Mouse (Mus musculus) left cerebral cortex, adult 18-20 months (tissue): ENCODE measurements around the gene Gsdme. TPM values are rescaled to one million over a fixed set of nuclear protein-coding genes. Genes with fewer than 3 reads are reported as not detected.

ENCODE experiments used
- DNase-seq, 2 experiments: peaks; one replicate each; pipeline ENCODE4 v3.0.0; 2021 to 2022; ENCODE audit warnings: low spot score in 2 of 2, mixed read lengths in 1 of 2
- total RNA-seq, 2 experiments: library from RNA; stranded (reverse); gene quantifications; 2 replicates each; pipeline ENCODE4 v1.2.3; 2021

Gene Gsdme
- total RNA-seq, 2 experiments from 2014 or later: 12.3 to 12.4 TPM

DNA sequence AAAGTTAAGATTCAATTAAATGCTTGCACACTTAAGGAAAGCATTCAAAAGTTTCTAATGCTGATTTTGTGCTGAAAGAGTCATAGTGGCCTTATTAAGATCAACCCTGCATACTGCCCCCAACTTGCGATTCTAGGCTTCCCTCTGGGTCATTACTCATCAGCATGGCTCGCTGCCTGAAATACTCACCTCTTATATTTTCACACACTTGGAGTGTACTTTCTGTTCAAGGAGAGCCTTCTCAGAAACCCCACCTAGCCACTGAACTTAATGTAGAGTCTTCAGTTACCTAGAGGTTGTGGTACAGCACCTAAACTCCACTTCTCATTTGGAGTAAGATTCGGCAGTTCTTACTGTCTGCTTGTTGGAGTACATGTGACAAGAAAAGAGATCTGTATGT is 72.1 kb downstream of the Gsdme start:
- no peak for DNase-seq

DNA sequence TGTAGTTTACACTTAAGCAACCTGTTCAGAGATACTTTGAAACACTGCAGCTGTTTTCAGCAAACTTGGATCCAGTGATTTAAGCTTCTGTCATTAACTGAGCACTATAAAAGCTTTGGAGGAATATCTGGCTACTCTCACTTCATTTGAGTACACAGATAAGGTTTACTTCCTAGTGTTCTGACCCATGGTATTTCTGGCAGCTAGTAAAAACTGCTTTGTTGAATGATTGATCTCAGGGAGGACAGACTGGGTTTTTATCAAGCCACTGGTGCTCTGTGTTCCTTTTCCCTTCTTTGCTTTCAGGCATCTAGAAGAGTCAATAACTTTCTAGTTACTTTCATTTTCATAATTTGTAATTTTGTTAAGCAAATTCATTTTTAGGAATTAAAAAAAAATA is 74.3 kb downstream of the Gsdme start:
- no peak for DNase-seq

DNA sequence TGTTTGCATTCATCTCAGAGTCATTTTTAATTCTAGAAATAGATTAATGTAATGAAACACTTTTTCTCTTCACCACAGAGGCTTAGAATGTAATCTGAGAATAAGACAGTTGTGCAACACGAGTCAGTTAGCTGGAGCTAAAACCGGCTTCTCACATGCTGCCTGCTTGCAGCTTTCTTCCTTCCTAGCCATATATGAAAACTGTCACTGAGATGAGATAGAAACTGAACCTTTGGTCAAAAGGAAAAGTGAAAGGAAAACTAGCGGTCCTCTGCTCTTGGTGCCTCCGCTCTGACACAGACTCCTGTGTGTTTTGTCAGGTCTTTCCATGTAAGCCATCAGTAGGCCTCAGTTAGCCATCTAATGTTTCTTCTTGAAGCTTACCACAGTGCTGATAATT is 75.7 kb downstream of the Gsdme start:
- DNase-seq: no peak

DNA sequence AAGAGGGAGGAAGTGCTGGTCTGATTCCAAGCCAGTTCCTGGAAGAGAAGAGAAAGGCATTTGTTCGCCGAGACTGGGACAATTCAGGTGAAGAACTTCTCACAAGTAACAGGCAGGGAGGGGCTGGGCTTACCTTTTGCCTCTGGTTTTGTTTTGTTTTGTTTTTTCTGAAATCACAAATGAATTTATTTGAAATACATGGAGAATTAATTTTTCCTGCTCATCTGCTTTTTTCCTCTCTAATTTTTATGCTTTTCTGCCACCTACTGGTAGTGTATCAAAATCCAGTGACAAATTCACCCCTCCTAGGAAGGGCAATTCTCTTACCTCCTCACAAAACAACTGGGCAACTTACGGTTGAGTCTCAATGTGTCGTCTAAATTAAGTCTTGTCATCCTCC is 83.5 kb downstream of the Gsdme start:
- no peak for DNase-seq

DNA sequence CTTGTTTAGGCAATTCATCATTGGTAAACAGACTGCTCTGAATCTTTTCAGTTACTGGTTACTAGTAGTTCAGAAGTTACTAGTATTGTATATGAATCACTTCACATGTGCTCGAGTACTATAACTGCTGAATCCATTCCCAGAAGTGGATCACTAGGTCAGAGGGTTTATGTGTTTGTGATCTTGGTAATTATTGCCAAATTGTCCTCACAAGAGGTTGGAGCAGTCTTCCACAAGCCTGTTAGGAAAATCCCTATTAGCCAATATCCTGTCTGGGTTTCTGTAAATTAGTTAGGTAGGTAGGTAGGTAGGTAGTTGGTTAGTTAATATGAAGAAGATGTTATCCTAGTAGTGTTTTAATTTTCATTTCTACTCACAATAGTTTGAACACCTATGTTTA is 87.9 kb downstream of the Gsdme start:
- no peak for DNase-seq

DNA sequence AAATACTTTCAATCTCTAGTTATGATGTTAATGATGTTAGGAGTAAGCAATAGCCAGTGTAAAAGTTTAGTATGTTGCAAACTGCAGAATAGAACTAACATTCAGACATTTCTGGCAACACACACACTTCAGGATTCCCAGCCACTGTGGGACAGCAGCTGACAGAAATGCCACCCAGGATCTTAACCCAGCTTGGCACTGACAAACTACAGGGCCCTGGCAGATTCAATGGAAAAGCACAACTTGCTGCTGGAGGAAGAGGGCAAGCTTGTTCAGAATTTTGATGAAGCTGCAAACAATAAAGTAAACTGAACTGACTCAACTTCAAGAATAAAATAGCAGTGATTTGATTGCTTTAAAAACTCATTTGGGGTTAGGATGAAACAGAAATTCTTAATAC is 93.9 kb downstream of the Gsdme start:
- DNase-seq: no peak

DNA sequence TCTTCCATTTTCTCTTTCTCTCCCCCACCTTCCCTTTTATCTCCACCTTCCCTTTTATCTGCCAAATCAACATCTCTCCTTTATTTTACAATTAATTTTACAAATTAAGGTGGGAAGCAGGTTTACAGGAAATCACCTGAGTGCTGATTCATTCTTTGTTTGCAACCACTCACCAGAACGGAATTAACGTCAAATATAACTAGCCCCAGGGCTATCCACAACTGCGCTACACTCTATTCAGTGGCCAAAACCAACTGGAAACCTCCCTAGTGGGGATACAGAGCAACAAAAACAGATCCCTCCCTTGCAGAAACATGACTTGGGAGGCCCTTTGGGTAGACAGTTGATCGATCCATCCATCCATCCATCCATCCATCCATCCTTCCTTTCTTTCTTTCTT is 94.8 kb downstream of the Gsdme start:
- DNase-seq: no peak

DNA sequence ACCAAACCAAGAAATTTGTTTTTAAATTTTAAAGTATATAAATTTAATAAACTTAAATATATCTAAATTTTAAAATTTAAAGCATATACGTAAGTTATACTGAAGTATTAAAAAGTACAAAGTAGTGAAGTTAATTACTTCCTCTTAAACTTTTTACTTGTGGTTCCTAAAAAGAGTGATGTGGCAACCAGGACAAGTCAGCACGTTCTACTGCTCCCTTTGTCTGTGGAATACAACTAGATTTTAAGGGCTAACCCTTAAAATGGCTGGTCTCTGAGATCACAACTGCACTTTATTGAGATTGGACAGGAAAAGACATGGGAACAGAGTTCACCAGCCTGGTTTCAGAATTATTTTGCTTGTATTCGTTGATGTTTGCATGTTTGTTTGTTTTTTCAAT is 100.6 kb downstream of the Gsdme start:
- DNase-seq: no peak

DNA sequence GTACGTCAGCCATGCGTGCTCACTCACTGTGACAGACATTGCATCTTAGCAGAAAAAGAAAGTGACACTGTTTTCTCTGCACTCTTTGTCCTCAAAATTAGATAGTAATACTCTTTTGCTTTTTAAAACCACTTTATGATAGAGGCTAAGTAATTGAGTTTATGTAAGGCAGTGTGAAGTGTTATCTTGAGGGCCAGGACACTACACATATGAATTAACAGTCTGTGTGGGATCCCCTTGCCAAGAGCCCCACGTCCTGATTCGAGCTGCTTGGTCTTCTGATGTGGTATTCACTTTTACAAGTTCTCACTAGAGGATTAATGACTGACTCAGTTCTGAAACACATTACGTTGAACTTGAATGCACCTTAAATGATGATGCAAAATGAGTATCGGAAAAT is 103.8 kb downstream of the Gsdme start:
- DNase-seq: no peak

DNA sequence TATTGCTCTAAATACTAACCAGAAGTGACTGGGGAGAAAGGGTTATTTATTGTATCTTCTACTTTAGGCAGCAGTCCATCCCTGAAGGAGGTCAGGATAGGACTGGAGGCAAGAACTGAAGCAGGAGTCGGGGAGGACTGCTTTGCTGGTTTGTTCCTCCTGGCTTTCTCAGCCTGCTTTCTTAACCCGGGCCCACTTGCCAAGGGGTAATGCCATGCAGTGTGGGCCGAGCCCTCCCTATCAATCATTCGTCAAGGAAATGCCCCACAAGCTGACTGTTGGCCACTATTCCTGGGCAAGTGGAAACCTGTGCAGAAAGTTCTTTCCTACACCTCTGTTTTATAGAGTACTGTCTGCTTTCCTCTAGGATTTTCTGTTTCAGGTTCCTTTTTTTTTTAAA is 114.3 kb downstream of the Gsdme start:
- no peak for DNase-seq

DNA sequence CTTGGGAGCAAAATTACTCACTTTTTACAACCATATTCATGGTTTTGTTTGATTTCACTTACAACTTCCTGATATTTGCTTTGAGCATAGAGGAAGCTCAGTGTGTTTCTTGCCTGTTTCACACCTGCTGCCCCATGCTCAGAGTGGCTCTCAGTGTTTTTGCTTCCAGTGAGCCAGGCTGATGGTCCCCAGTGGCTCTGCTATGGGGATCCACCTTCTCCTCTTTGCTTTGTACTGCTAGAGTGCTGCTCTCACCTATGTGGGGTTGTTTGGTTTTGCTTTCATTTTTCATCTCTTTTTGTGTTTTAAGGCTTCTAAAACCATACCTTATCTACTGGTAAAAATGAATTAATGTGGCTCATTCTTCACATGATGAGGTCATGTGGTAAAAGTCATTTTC is 117.5 kb downstream of the Gsdme start:
- DNase-seq: no peak

DNA sequence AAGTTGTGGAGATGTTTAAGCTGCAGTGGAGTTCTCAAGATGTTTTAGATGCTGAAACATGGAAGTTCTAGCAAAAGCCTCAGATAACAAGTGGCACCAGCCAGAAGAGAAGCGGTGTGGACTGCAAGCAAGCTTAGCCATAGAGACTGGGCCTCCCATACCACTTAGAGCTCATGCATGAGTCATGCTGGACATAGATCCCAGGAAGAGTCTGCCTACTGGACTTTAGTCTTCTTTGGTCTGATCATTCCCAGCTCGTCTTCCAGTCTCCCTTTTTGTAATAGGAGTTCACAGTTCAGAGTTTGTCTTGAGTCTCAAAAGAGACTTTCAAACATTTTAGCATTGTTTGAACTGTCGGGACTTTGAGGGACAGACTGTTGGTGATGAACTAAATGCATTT is 124.1 kb downstream of the Gsdme start:
- DNase-seq: no peak

Other genes with a start within 250 kb of the Gsdme start
- gene Mpp6, start 153.6 kb downstream of the Gsdme start, total RNA-seq: 10 to 100 TPM; 83.2 to 85.1 TPM
- 10 to 100 TPM; 42.6 to 44.3 TPM for gene Osbpl3, start 192.3 kb upstream of the Gsdme start, total RNA-seq